ENCODE assay signal across 8 mouse cellular contexts in the genomic region with DNA sequence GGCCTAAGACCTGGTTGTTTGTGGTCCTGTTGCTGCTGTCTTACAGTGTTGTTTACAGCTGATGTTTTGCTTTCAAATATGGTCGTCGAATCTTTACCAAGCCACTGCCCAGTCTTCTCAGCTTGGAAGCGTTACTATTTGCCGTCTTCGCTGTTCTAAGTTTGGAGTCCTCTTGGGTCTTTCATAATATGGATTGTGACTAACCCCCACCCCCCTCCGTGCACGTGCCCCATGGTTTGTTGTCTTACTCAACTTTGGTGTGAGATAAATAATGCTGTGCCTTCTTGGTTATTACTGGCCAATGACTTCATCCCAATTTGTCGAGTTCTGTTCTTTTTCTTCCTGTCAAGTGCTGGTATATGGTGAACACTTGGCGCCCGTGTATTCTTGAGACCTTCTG. TPM values are rescaled to one million over a fixed set of nuclear protein-coding genes. Genes with fewer than 3 reads are reported as not detected.
DNase-seq lines count a peak whose midpoint lies in the region; ATAC-seq and TF ChIP-seq lines count a peak whose summit lies in the region.

No protein-coding gene starts in this region.

- H3K27me3 ChIP-seq in lung, postnatal 0 days (replicated peaks; ENCODE audit: insufficient read depth, low read length): no peaks in the 10 kb centered on the region
- no peaks in the 10 kb centered on the region for H3K27me3 ChIP-seq in forebrain, embryonic 11.5 days (ENCODE audit: control insufficient read depth, insufficient read depth, low read length)
- no peaks in the 10 kb centered on the region for H3K27me3 ChIP-seq in limb, embryonic 13.5 days
- H3K27me3 ChIP-seq in stomach, postnatal 0 days (ENCODE audit: control insufficient read depth, insufficient read depth, low read length): no peaks in the 10 kb centered on the region

- DNase-seq in lung, postnatal 0 days (ENCODE audit: low spot score): peak; percentile 11
- no peak for DNase-seq in lung, postnatal 10 days
- DNase-seq in forebrain, embryonic 11.5 days (ENCODE audit: low spot score): no peak
- no peak for DNase-seq in stomach, postnatal 0 days (ENCODE audit: low spot score)
- no peak for DNase-seq in cerebellum, adult 18-20 months
- no peak for DNase-seq in layer of hippocampus, postnatal 25 days (ENCODE audit: extremely low spot score in 1 of 2, low spot score in 1 of 2)
- no peak for DNase-seq in layer of hippocampus, adult 9-11 months

- H3K4me2 ChIP-seq in lung, postnatal 0 days (replicated peaks; ENCODE audit: low read depth, low read length): no peak overlapping the region; the same call in 1 of the 2 replicates
- peak overlapping the region; percentile 70; the same call in 1 of the 2 replicates for H3K4me2 ChIP-seq in forebrain, embryonic 11.5 days (ENCODE audit: low read depth, low read length, severe bottlenecking)
- peak overlapping the region; percentile 78 for H3K4me2 ChIP-seq in limb, embryonic 13.5 days (replicated peaks)
- H3K4me2 ChIP-seq in stomach, postnatal 0 days (replicated peaks; ENCODE audit: low read depth): peak overlapping the region; percentile 71

- WGBS in lung, postnatal 0 days: 74% methylated on average over 10 of the region's 10 CpGs
- WGBS in forebrain, embryonic 11.5 days: 87% methylated on average over 10 of the region's 10 CpGs
- WGBS in limb, embryonic 13.5 days: 84% methylated on average over 10 of the region's 10 CpGs
- 81% methylated on average over 10 of the region's 10 CpGs for WGBS in stomach, postnatal 0 days

- no peak for TF ChIP-seq EP300 in lung, postnatal 0 days (IDR thresholded peaks at IDR 0.05)
- no peak for TF ChIP-seq EP300 in stomach, postnatal 0 days (optimal IDR thresholded peaks at IDR 0.05)

- peaks cover 6% of the 10 kb centered on the region; the same call in 1 of the 2 replicates for H3K4me1 ChIP-seq in lung, postnatal 0 days (ENCODE audit: insufficient read depth, low read depth, low read length)
- H3K4me1 ChIP-seq in forebrain, embryonic 11.5 days (replicated peaks; ENCODE audit: control insufficient read depth, insufficient read depth, low read length): no peaks in the 10 kb centered on the region
- H3K4me1 ChIP-seq in limb, embryonic 13.5 days: peaks cover 10% of the 10 kb centered on the region
- no peaks in the 10 kb centered on the region for H3K4me1 ChIP-seq in stomach, postnatal 0 days (replicated peaks; ENCODE audit: control insufficient read depth, insufficient read depth)

- no peak overlapping the region for H3K27ac ChIP-seq in lung, postnatal 0 days (ENCODE audit: low read length)
- no peak overlapping the region for H3K27ac ChIP-seq in forebrain, embryonic 11.5 days (ENCODE audit: low read depth, low read length)
- H3K27ac ChIP-seq in limb, embryonic 13.5 days: no peak overlapping the region
- H3K27ac ChIP-seq in stomach, postnatal 0 days (replicated peaks): no peak overlapping the region

- no peak overlapping the region for H3K4me3 ChIP-seq in lung, postnatal 0 days (ENCODE audit: low read depth, low read length)
- no peak overlapping the region for H3K4me3 ChIP-seq in forebrain, embryonic 11.5 days (ENCODE audit: low read depth, low read length)
- H3K4me3 ChIP-seq in limb, embryonic 13.5 days: peak overlapping the region; percentile 55
- 0 out of 2 replicates have a peak overlapping the region, but pooled peaks have one; percentile 66 for H3K4me3 ChIP-seq in stomach, postnatal 0 days (ENCODE audit: low read depth, low read length)

- ATAC-seq in lung, postnatal 0 days: no peak
- ATAC-seq in forebrain, embryonic 11.5 days (replicated peaks; ENCODE audit: low FRiP score): no peak
- no peak for ATAC-seq in limb, embryonic 13.5 days (ENCODE audit: low FRiP score, low read depth)
- no peak for ATAC-seq in stomach, postnatal 0 days (ENCODE audit: low FRiP score, low TSS enrichment)

- TF ChIP-seq CTCF in lung, postnatal 0 days (IDR thresholded peaks at IDR 0.05): no peak
- no peak for TF ChIP-seq CTCF in stomach, postnatal 0 days (IDR thresholded peaks at IDR 0.05; ENCODE audit: low read depth)

- no peaks in the 10 kb centered on the region for H3K36me3 ChIP-seq in lung, postnatal 0 days (ENCODE audit: insufficient read depth, low read length)
- H3K36me3 ChIP-seq in forebrain, embryonic 11.5 days (ENCODE audit: control insufficient read depth, insufficient read depth, low read length): no peaks in the 10 kb centered on the region
- no peaks in the 10 kb centered on the region for H3K36me3 ChIP-seq in limb, embryonic 13.5 days
- H3K36me3 ChIP-seq in stomach, postnatal 0 days (ENCODE audit: control insufficient read depth, insufficient read depth, low read length): no peaks in the 10 kb centered on the region

- H3K9me3 ChIP-seq in lung, postnatal 0 days (ENCODE audit: low read length): no peaks in the 10 kb centered on the region
- H3K9me3 ChIP-seq in forebrain, embryonic 11.5 days (ENCODE audit: control insufficient read depth, low read length): no peaks in the 10 kb centered on the region
- H3K9me3 ChIP-seq in limb, embryonic 13.5 days: peaks cover 4% of the 10 kb centered on the region; the same call in 1 of the 2 replicates
- H3K9me3 ChIP-seq in stomach, postnatal 0 days (ENCODE audit: control insufficient read depth, low read length): no peaks in the 10 kb centered on the region

- H3K9ac ChIP-seq in lung, postnatal 0 days (replicated peaks; ENCODE audit: low read depth): no peak overlapping the region
- no peak overlapping the region for H3K9ac ChIP-seq in forebrain, embryonic 11.5 days (ENCODE audit: low read length)
- no peak overlapping the region for H3K9ac ChIP-seq in limb, embryonic 13.5 days
- H3K9ac ChIP-seq in stomach, postnatal 0 days (ENCODE audit: low read length): no peak overlapping the region

RNA-seq across cellular contexts. Expression of a gene that starts 1.1 kb away (rescaled TPM):
- polyA plus RNA-seq in lung, postnatal 0 days (2015; fragmentation: Nextera tagmentation; extraction: Ambion mirVana): 14.8 and 15.5 TPM in 2 replicates
- polyA plus RNA-seq in forebrain, embryonic 11.5 days (2014; fragmentation: Nextera tagmentation; extraction: Ambion mirVana): 7.8 and 7.9 TPM in 2 replicates
- polyA plus RNA-seq in limb, embryonic 13.5 days (2015; fragmentation: Nextera tagmentation; extraction: Ambion mirVana): 12.8 and 13.4 TPM in 2 replicates
- 11.5 and 12.1 TPM in 2 replicates for polyA plus RNA-seq in stomach, postnatal 0 days (2015; fragmentation: Nextera tagmentation; extraction: Ambion mirVana)
- 10 to 100 TPM; 14.4 to 16.4 TPM for total RNA-seq in layer of hippocampus, postnatal 25 days (2021)

Comparison
In these comparisons a context has a peak if more than half of its experiments do, and no peak if none do; other contexts are left out.
1. H3K4me3 ChIP-seq: peak in limb, embryonic 13.5 days (single experiment) and stomach, postnatal 0 days (single experiment); none in lung, postnatal 0 days (single experiment) and forebrain, embryonic 11.5 days (single experiment).